Mouse (Mus musculus): ENCODE measurements around the gene Cdca3. TPM values are rescaled to one million over a fixed set of nuclear protein-coding genes. Genes with fewer than 3 reads are reported as not detected.
"Not testable (repeated sequence)": the region's sequence is repeated elsewhere in the genome, so short reads cannot be mapped to it uniquely, and the experiment has no call there.

Cdca3 gene
- total RNA-seq, 1 experiment, result 128 TPM

DNA sequence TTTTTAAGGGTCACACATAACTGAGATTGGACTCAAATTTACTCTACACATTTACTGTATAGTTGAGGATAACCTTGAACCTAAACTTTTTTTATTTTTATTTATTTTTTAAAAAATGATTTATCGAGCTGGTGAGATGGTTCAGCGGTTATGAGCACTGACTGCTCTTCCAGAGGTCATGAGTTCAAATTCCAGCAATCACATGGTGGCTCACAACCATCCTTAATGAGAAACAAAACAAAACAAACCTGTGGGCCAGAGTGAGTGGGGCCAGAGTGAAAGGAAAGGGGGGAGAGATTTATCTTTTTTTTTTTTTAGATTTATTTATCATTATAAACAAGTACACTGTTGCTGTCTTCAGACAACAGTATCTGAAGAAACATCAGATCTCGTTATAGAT, 37.4 kb upstream of the Cdca3 start:
- H3K9ac ChIP-seq (ENCODE audit: insufficient read depth, low read depth, low read length, poor library complexity, severe bottlenecking), result no peak overlapping the region
- peaks cover 3% of the 10 kb centered on the region; the same call in 1 of the 2 replicates for H3K36me3 ChIP-seq (ENCODE audit: control insufficient read depth, insufficient read depth, low read length, poor library complexity, severe bottlenecking)
- no peak for TF ChIP-seq CHD2 (IDR thresholded peaks at IDR 0.05; ENCODE audit: low read depth, low read length)
- in situ Hi-C loops (cut with MboI; ENCODE audit: low sequenced_read_pairs in 2 of 2, unreplicated experiment in 2 of 2), result no loop called here
- H3K4me1 ChIP-seq (ENCODE audit: control insufficient read depth in 2 of 2, insufficient read depth in 2 of 2, low read length in 2 of 2, poor library complexity in 1 of 2), result peaks cover 1 to 12% of the 10 kb centered on the region in 2 experiments; a peak in 2 of 4 replicates
- no peak for DNase-seq (ENCODE audit: low read depth, low spot score)
- H3K9me3 ChIP-seq (ENCODE audit: control insufficient read depth, insufficient read depth, low read depth, low read length), result no peaks in the 10 kb centered on the region
- H3K27ac ChIP-seq (ENCODE audit: insufficient read depth, low read depth, low read length, poor library complexity, severe bottlenecking), result no peak overlapping the region
- H3K4me3 ChIP-seq (ENCODE audit: insufficient read depth in 1 of 2, low read depth in 1 of 2, low read length in 2 of 2, poor library complexity in 1 of 2, severe bottlenecking in 1 of 2), result no peak overlapping the region

- Histone ChIP-seq H3K36me3 (ENCODE audit: control insufficient read depth, insufficient read depth, low read length, poor library complexity, severe bottlenecking) (peaks cover 3% of the 10 kb centered on the region; the same call in 1 of the 2 replicates), H3K4me3 (ENCODE audit: insufficient read depth in 1 of 2, low read depth in 1 of 2, low read length in 2 of 2, poor library complexity in 1 of 2, severe bottlenecking in 1 of 2) (no peak overlapping the region), H3K9me3 (ENCODE audit: control insufficient read depth, insufficient read depth, low read depth, low read length) (no peaks in the 10 kb centered on the region), H3K9ac (ENCODE audit: insufficient read depth, low read depth, low read length, poor library complexity, severe bottlenecking) (no peak overlapping the region), H3K4me1 (ENCODE audit: control insufficient read depth in 2 of 2, insufficient read depth in 2 of 2, low read length in 2 of 2, poor library complexity in 1 of 2) (peaks cover 0 to 5% of the 10 kb centered on the region in 2 experiments; a peak in 2 of 4 replicates), H3K27ac (ENCODE audit: insufficient read depth, low read depth, low read length, poor library complexity, severe bottlenecking) (peak overlapping the region; percentile 53)
- in situ Hi-C loops (cut with MboI; ENCODE audit: low sequenced_read_pairs in 2 of 2, unreplicated experiment in 2 of 2), result no loop called here
- no peak for DNase-seq (ENCODE audit: low read depth, low spot score)
- TF ChIP-seq ZNF384 (IDR thresholded peaks at IDR 0.05; ENCODE audit: low read depth, low read length) (no peak), MAFK (IDR thresholded peaks at IDR 0.05; ENCODE audit: insufficient read depth, low read depth, low read length) (no peak), ZC3H11A (IDR thresholded peaks at IDR 0.05; ENCODE audit: borderline replicate concordance, low read depth, low read length) (no peak), CHD2 (IDR thresholded peaks at IDR 0.05; ENCODE audit: low read depth, low read length) (no peak), HCFC1 (IDR thresholded peaks at IDR 0.05; ENCODE audit: borderline replicate concordance, insufficient read depth, low read length) (no peak)
These were observed 33.6 kb upstream of the Cdca3 start for GRCm38 (mm10) chr6:124795781-124796180.

- peak overlapping the region; percentile 82 for H3K27ac ChIP-seq (ENCODE audit: insufficient read depth, low read depth, low read length, poor library complexity, severe bottlenecking)
- in situ Hi-C loops (cut with MboI; ENCODE audit: low sequenced_read_pairs in 2 of 2, unreplicated experiment in 2 of 2), result no loop called here
- TF ChIP-seq ZC3H11A (IDR thresholded peaks at IDR 0.05; ENCODE audit: borderline replicate concordance, low read depth, low read length) (no peak), ZNF384 (IDR thresholded peaks at IDR 0.05; ENCODE audit: low read depth, low read length) (no peak), HCFC1 (IDR thresholded peaks at IDR 0.05; ENCODE audit: borderline replicate concordance, insufficient read depth, low read length) (no peak), MAFK (IDR thresholded peaks at IDR 0.05; ENCODE audit: insufficient read depth, low read depth, low read length) (no peak), CHD2 (IDR thresholded peaks at IDR 0.05; ENCODE audit: low read depth, low read length) (no peak)
These were observed 33.1 kb upstream of the Cdca3 start for GRCm38 (mm10) chr6:124796200-124796599.

GRCm38 (mm10) chr6:124802400-124802799, 26.9 kb upstream of the Cdca3 start:
- H3K9me3 ChIP-seq (ENCODE audit: control insufficient read depth, insufficient read depth, low read depth, low read length); in situ Hi-C loops (cut with MboI; ENCODE audit: low sequenced_read_pairs in 2 of 2, unreplicated experiment in 2 of 2); DNase-seq (ENCODE audit: low read depth, low spot score); H3K4me1 ChIP-seq (ENCODE audit: control insufficient read depth in 2 of 2, insufficient read depth in 2 of 2, low read length in 2 of 2, poor library complexity in 1 of 2); H3K36me3 ChIP-seq (ENCODE audit: control insufficient read depth, insufficient read depth, low read length, poor library complexity, severe bottlenecking): not testable (repeated sequence)
- Histone ChIP-seq H3K9ac (ENCODE audit: insufficient read depth, low read depth, low read length, poor library complexity, severe bottlenecking) (peak overlapping the region; percentile 54; the same call in 1 of the 2 replicates), H3K27ac (ENCODE audit: insufficient read depth, low read depth, low read length, poor library complexity, severe bottlenecking) (peak overlapping the region; percentile 83; the same call in 1 of the 2 replicates), H3K4me3 (ENCODE audit: insufficient read depth in 1 of 2, low read depth in 1 of 2, low read length in 2 of 2, poor library complexity in 1 of 2, severe bottlenecking in 1 of 2) (peak overlapping the region; percentile 62 to 64)

More at GRCm38 (mm10) chr6:124796200-124796599, 33.1 kb upstream of the Cdca3 start:
- Histone ChIP-seq H3K9me3 (ENCODE audit: control insufficient read depth, insufficient read depth, low read depth, low read length) (no peaks in the 10 kb centered on the region), H3K36me3 (ENCODE audit: control insufficient read depth, insufficient read depth, low read length, poor library complexity, severe bottlenecking) (peaks cover 3% of the 10 kb centered on the region; the same call in 1 of the 2 replicates), H3K4me3 (ENCODE audit: insufficient read depth in 1 of 2, low read depth in 1 of 2, low read length in 2 of 2, poor library complexity in 1 of 2, severe bottlenecking in 1 of 2) (no peak overlapping the region), H3K9ac (ENCODE audit: insufficient read depth, low read depth, low read length, poor library complexity, severe bottlenecking) (no peak overlapping the region; the same call in 1 of the 2 replicates), H3K4me1 (ENCODE audit: control insufficient read depth in 2 of 2, insufficient read depth in 2 of 2, low read length in 2 of 2, poor library complexity in 1 of 2) (peaks cover 0 to 5% of the 10 kb centered on the region in 2 experiments; a peak in 2 of 4 replicates)
- DNase-seq (ENCODE audit: low read depth, low spot score), result no peak

DNA sequence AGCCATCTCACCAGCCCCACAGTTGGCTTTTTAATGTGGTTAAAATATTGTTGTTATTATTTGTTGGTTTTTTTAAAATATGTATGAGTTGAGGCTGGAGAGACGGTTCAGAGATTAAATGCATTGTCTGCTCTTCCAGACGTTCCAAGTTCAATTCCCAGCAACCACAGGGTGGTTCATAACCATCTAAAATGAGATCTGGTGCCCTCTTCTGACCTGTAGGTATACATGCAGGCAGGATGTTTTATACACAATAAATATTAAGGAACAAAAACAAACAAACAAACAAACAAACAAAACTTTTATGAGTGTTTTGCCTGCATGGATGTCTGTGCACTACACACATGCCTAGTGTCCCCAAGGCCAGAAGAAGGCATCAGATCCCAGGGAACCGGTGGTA, 26.3 kb upstream of the Cdca3 start:
- no peak for DNase-seq (ENCODE audit: low read depth, low spot score)
- in situ Hi-C loops (cut with MboI; ENCODE audit: low sequenced_read_pairs in 2 of 2, unreplicated experiment in 2 of 2), result no loop called here

GRCm38 (mm10) chr6:124803691-124804090, 25.7 kb upstream of the Cdca3 start:
- H3K9ac ChIP-seq (ENCODE audit: insufficient read depth, low read depth, low read length, poor library complexity, severe bottlenecking); H3K36me3 ChIP-seq (ENCODE audit: control insufficient read depth, insufficient read depth, low read length, poor library complexity, severe bottlenecking); H3K27ac ChIP-seq (ENCODE audit: insufficient read depth, low read depth, low read length, poor library complexity, severe bottlenecking); DNase-seq (ENCODE audit: low read depth, low spot score); in situ Hi-C loops (cut with MboI; ENCODE audit: low sequenced_read_pairs in 2 of 2, unreplicated experiment in 2 of 2); H3K4me1 ChIP-seq (ENCODE audit: control insufficient read depth in 2 of 2, insufficient read depth in 2 of 2, low read length in 2 of 2, poor library complexity in 1 of 2); H3K9me3 ChIP-seq (ENCODE audit: control insufficient read depth, insufficient read depth, low read depth, low read length): not testable (repeated sequence)
- peak overlapping the region in 1 of 2 experiments; percentile 40; a peak in 1 of 4 replicates for H3K4me3 ChIP-seq (ENCODE audit: insufficient read depth in 1 of 2, low read depth in 1 of 2, low read length in 2 of 2, poor library complexity in 1 of 2, severe bottlenecking in 1 of 2)

More for the DNA sequence above, 26.3 kb upstream of the Cdca3 start:
- Histone ChIP-seq H3K4me3 (ENCODE audit: insufficient read depth in 1 of 2, low read depth in 1 of 2, low read length in 2 of 2, poor library complexity in 1 of 2, severe bottlenecking in 1 of 2) (peak overlapping the region in 1 of 2 experiments; percentile 40; a peak in 2 of 4 replicates), H3K9me3 (ENCODE audit: control insufficient read depth, insufficient read depth, low read depth, low read length) (no peaks in the 10 kb centered on the region), H3K27ac (ENCODE audit: insufficient read depth, low read depth, low read length, poor library complexity, severe bottlenecking) (peak overlapping the region; percentile 5; the same call in 1 of the 2 replicates), H3K36me3 (ENCODE audit: control insufficient read depth, insufficient read depth, low read length, poor library complexity, severe bottlenecking) (no peaks in the 10 kb centered on the region), H3K4me1 (ENCODE audit: control insufficient read depth in 2 of 2, insufficient read depth in 2 of 2, low read length in 2 of 2, poor library complexity in 1 of 2) (peaks cover 0 to 3% of the 10 kb centered on the region in 2 experiments; a peak in 2 of 4 replicates), H3K9ac (ENCODE audit: insufficient read depth, low read depth, low read length, poor library complexity, severe bottlenecking) (no peak overlapping the region; the same call in 1 of the 2 replicates)
- TF ChIP-seq HCFC1 (IDR thresholded peaks at IDR 0.05; ENCODE audit: borderline replicate concordance, insufficient read depth, low read length), result no peak
- TF ChIP-seq CHD2 (IDR thresholded peaks at IDR 0.05; ENCODE audit: low read depth, low read length), result no peak
- TF ChIP-seq ZC3H11A (IDR thresholded peaks at IDR 0.05; ENCODE audit: borderline replicate concordance, low read depth, low read length), result no peak
- TF ChIP-seq ZNF384 (IDR thresholded peaks at IDR 0.05; ENCODE audit: low read depth, low read length), result no peak
- TF ChIP-seq MAFK (IDR thresholded peaks at IDR 0.05; ENCODE audit: insufficient read depth, low read depth, low read length), result no peak

All from ES-E14 (cell line).